Mouse (Mus musculus) cerebellum, adult 11 months (tissue): Measurements from ENCODE around the gene Tmem254b.
"Not testable (repeated sequence)": the region's sequence is repeated elsewhere in the genome, so short reads cannot be mapped to it uniquely, and the experiment has no call there.

Experiments used
- DNase-seq: peaks from one replicate; pipeline ENCODE4 v3.0.0; 2022

The Tmem254b gene

GRCm38 (mm10) chr14:26206926-26207247 is at the start of gene Tmem254b:
Gene Tmem254b (minus strand): TSS chr14:26207041.
- not testable (repeated sequence) for DNase-seq

GRCm38 (mm10) chr14:26237183-26237582 is 30.3 kb upstream of the Tmem254b start:
- not testable (repeated sequence) for DNase-seq

GRCm38 (mm10) chr14:26216233-26217000 is 9.6 kb upstream of the Tmem254b start:
- DNase-seq = not testable (repeated sequence)

- not testable (repeated sequence) for DNase-seq
These were observed 480 bp downstream of the Tmem254b start for GRCm38 (mm10) chr14:26206197-26206925.

- not testable (repeated sequence) for DNase-seq
These were observed 9.0 kb downstream of the Tmem254b start for GRCm38 (mm10) chr14:26197851-26198250.

- not testable (repeated sequence) for DNase-seq
These were observed 18.5 kb downstream of the Tmem254b start for GRCm38 (mm10) chr14:26188361-26188760.

GRCm38 (mm10) chr14:26186638-26187037 is 20.2 kb downstream of the Tmem254b start:
- DNase-seq = not testable (repeated sequence)

- not testable (repeated sequence) for DNase-seq
These were observed 24.5 kb downstream of the Tmem254b start, which contains the start of gene Plac9b for GRCm38 (mm10) chr14:26182380-26182779. Gene Plac9b (minus strand): TSS chr14:26182480.

- not testable (repeated sequence) for DNase-seq
These were observed 25.2 kb downstream of the Tmem254b start for GRCm38 (mm10) chr14:26181660-26182059.

GRCm38 (mm10) chr14:26175028-26175427 is 31.8 kb downstream of the Tmem254b start:
- not testable (repeated sequence) for DNase-seq

GRCm38 (mm10) chr14:26173955-26174354 is 32.9 kb downstream of the Tmem254b start:
- not testable (repeated sequence) for DNase-seq

GRCm38 (mm10) chr14:26165266-26165665 is 41.6 kb downstream of the Tmem254b start:
- not testable (repeated sequence) for DNase-seq

GRCm38 (mm10) chr14:26162423-26162822 is 44.4 kb downstream of the Tmem254b start:
- not testable (repeated sequence) for DNase-seq

- not testable (repeated sequence) for DNase-seq
These were observed 45.7 kb downstream of the Tmem254b start for GRCm38 (mm10) chr14:26161156-26161555.

- not testable (repeated sequence) for DNase-seq
These were observed 50.8 kb downstream of the Tmem254b start for GRCm38 (mm10) chr14:26156032-26156431.
